Mouse (Mus musculus) ES-Bruce4 (cell line): ENCODE measurements around the gene Mrpl51.

ENCODE experiments used
- CTCF ChIP-seq: IDR thresholded peaks from one replicate; pipeline ENCODE4 v1.8.1; 2011; ENCODE audit warnings: low read depth, low read length
- EP300 ChIP-seq: IDR thresholded peaks from 2 replicates; pipeline ENCODE4 v1.6.1; 2011; ENCODE audit warnings: low read depth, low read length; ENCODE audit not compliant: insufficient read depth
- POLR2A ChIP-seq: IDR thresholded peaks from one replicate; pipeline ENCODE4 v1.8.1; 2011; ENCODE audit warnings: low read length; ENCODE audit not compliant: insufficient read depth

- TF ChIP-seq EP300 (no peak), POLR2A (no peak), CTCF (no peak)
Measured at GRCm38 (mm10) chr6:125192841-125193240, 1.2 kb downstream of the Mrpl51 start.
